Mouse (Mus musculus): ENCODE measurements at regions not wholly inside any gene's neighbourhood (a gene's known extent, or its start where the extent isn't known, plus 50 kb on each side); places are given as distances from the start of the nearest gene placed in this dataset.

DNA sequence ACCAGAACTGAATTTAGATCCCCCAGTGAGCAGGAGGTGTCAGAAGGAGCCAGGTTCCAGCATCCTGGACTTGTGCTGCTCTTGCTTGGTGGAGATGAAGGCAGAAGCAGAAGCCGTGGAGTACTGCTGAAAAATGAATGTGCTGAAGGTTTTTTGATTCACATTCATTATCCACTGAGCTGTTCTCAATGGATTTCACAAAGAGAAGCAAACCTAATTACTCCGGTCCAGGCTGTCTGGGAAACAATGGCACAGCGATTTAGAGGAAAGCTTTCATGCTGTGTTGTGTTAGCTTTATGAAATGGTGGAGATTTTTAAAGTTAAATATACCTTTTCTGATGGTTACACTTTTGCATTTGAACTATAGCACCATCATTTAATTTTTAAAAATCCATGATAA, 535.3 kb upstream of the Adgrl3 start:
- no peak for DNase-seq (ENCODE audit: extremely low spot score, low read depth, low spot score)

DNA sequence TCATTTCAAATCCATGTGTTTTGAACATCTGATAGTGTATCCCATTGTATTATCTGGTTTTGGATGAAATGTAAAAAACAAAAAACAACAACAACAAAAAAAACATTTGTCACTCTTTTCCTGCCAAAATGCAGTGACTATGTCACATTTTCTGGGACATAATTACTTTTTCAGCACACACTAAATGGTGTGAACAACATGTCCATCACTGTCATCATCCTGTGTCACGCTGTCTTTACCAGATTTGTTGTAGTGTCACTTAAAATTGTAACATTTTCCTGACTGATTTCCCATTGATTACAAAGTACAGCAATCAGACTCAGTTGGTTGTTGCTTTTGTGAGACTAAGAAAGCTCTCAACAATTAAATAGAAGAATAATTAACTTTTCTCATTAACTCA, 531.6 kb upstream of the Adgrl3 start:
- no peak for DNase-seq (ENCODE audit: extremely low spot score, low read depth, low spot score)

DNA sequence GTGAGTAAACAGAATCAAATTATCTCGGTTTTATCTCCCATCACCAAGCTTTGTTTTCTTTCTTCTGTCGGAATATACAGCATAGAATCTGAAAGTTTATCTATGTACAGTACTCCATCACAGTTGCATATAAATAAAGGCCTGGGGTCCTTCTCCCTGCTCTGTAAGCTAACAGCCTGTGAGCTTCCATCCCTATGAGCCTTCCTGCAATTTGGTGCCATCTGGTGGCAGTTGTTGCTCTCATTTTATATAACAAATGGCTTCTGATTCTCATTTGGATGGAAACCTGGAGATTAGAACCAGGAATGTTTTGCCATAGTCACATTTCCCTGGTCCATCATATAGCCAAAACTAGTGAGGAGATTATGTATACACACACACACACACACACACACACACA, 511.3 kb upstream of the Adgrl3 start:
- DNase-seq (ENCODE audit: extremely low spot score, low read depth, low spot score) = peak; percentile 31

DNA sequence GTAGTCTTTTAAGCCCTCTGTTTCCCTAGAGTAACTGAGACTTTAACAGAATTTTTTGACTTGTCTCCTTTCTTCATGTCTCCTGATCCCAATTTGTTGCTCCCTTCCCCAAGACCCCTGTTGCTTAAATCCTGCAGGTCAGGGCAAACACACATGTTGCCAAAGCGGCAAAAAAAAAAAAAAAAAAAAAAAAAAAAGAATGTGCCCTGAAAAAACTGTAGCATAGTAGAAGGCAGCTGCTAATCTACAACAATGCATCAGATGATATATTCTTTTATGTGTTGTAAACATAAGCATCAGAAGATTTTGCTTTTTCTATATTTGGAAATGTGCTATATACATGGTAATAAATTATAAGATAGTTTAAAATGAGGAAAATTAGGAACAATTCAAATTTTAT, 479.9 kb upstream of the Adgrl3 start:
- no peak for DNase-seq (ENCODE audit: extremely low spot score, low read depth, low spot score)

DNA sequence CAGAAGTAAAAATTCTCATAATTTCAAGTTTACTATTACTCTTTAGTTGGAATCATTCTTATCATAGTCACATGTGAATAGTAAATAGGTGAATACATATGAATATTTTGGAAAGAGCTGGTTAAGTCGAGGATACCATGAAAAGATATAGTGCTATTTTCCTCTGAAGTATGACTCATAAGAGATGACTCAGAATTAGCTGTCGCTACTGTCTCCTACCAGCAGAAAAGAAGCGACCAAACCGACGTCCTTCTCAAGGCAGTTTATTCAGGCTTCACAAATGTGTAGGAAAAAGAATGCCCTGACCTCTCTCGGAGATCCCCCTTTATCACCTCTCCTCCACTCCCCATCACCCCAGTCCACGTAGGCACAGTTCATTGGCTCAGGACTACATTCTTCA, 468.3 kb upstream of the Adgrl3 start:
- no peak for DNase-seq (ENCODE audit: extremely low spot score, low read depth, low spot score)

DNA sequence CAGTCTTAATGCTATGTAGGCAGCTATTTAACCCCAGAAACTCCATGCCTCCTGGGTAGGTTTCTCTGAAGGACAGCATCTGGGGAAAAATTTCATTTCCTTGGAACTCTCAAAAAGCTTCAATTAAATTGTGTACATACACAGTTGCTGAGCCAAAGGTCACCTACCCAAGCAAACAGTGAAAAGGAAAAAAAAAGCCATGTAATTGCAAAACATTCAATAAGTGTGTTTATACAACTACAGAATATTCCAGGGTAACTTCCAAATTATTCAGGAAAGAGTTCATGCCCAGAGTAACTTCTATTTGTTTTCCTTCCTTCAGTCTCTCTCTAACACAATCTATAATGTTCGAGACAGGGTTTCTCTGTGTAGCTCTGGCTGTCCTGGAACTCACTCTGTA, 441.2 kb upstream of the Adgrl3 start:
- no peak for DNase-seq (ENCODE audit: extremely low spot score, low read depth, low spot score)

DNA sequence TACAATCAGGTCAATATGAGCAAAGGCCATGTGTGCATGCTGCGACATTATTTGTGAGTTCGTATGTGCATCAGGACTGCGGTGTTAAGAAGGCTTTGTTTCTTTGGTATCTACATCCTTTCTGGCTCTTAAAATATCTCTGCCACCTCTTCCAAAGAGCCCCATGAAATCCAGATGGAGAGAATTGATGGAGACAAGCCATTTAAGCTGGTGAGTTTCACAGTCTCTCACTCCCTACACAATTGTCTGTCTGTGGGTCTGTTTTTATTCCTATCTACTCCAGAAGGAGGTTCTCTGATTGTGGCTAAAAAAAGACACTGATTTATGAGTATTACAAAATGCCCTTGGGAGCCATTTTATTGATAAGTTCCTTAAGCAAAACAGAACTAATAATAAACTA, 408.4 kb upstream of the Adgrl3 start:
- no peak for DNase-seq (ENCODE audit: extremely low spot score, low read depth, low spot score)

DNA sequence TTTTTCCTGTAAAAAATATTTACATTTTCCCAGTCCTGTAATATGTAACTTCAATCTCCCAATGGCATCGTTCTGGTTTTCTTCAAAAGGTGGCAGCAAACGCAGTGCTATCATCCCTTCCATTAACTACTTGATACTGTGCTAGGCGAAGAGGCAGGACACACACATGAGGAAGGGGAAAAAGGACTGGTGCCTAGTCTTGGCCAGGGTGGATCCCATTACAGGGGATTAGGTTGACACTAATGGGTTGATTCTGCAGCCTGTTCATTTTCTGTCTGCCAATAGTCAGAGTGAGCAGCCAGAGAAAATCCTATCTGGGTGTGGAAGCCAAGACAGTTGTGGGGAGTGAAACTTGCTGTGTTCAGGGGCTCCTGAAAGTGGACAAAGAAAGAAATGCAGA, 392.7 kb upstream of the Adgrl3 start:
- DNase-seq (ENCODE audit: extremely low spot score, low read depth, low spot score) = no peak

DNA sequence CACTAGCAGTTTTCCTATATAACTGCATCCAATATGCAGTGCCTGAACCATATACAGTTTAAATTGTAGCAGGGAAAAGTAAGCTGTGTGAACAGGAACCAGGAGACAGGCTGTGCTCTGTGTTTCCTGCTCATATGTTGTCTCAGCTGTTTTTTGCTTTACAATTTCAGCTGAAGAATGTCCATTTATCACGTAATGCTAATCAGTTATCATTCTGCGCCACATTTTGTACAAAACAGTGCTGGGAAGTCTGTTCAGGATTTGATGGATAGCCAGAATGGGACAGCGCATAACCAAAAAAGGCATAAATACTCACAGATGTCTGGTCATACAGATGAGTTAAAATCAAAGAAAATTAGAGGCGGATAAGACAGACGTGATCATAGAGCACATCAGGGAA, 360.9 kb upstream of the Adgrl3 start:
- DNase-seq (ENCODE audit: extremely low spot score, low read depth, low spot score) = no peak

DNA sequence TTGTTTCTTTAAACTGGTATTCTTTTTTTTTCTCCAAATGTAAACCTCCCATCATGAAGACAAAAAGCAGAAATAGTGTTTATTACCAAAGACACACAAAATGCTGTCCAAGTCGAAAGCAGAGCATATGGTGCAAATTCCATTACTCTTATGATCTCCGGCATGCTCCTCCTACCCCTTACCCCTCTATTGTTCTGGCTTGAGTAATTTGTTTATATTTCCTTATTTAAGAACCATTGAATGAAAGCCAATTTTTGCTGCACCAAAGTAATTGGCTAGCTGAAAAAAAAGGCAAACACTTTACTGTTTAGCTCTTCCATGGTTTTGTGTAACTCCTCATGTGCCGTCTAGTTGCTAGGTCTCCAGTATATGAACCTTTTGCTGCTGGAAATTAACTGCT, 360.4 kb upstream of the Adgrl3 start:
- no peak for DNase-seq (ENCODE audit: extremely low spot score, low read depth, low spot score)

DNA sequence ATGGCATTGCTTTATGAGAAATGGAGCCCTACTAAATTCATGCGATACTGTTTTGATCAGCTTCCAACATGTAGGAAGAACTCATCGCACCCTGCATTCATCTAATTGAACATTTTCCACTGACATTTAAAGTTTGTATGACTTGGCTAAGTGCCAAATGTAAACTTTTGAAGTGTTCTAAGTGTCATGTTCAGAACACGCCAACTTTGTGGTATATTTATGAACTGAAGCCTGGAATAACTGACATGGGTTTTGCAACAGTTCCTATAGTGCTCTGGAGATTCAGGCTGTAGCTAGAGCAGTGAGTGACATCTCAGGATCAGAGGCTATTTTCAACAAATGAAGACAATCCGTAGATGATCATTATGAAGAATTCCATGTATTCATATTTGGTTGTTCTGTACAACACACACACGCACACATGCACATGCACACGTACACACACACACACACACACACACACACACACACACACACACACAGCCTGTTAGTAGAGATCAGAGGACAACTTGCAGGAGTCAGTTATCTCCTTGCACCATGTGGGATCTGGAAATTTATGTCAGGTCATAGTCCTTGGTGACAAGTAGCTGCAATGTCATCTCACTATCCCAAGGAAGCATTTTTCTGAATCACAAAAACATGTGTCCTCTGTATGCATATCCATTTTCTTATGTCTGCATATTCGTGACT, 349.5 kb upstream of the Adgrl3 start:
- DNase-seq (ENCODE audit: extremely low spot score, low read depth, low spot score) = no peak

DNA sequence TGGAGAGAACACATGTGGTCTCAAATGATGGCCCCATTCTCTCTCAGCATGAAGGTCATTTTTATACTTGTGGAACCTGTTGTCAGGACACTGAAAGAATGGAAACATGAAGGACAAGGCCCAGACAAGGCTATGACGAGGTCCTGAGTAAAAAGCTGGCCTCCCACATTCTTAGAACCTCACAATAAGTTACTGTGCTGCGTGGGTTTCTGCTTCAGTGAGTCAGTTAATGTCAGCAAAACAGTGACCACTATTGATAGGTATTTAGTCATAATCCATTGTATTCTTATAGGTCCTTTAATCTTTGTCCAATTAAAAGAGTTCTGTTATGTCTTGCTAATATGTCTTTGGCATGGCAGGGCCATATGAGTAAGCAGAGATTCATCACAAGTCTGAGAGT, 336.5 kb upstream of the Adgrl3 start:
- no peak for DNase-seq (ENCODE audit: extremely low spot score, low read depth, low spot score)

DNA sequence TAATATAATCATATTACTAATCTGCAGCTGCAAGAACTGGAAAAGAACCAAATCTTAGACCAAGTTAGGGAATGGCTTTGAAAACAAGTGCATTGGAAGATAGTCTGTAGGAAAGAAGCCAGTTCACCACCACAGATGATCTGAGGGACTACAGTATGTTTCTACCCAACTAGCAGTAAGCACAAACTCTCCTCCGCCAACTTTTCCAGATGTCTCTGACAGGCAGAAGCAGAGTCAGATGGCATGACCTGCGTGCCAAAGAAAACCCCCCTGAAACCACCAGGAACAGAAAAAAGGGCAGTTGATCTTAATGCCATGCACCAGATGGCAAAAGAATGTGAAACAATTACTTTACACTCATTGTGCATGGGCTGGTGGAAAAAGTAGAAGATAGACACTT, 319.1 kb upstream of the Adgrl3 start:
- DNase-seq (ENCODE audit: extremely low spot score, low read depth, low spot score) = no peak

DNA sequence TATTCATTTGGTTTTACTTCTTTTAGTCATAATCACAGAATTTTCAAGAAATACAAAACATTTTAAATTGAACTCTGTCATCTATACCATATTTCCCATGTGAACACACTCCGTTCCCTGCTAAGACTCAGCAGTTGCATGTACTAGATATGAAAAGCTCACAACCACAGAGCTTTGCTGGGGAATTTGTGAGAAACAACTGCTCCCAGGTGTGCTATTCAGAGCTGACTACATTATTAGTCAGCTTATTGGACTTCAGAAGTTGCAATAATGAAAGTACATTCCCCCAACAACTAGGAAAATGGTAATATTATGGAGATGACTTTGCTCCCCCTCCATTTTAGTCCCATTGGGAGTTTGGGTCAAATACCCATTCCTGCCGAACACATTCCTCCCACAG, 315.2 kb upstream of the Adgrl3 start:
- no peak for DNase-seq (ENCODE audit: extremely low spot score, low read depth, low spot score)

DNA sequence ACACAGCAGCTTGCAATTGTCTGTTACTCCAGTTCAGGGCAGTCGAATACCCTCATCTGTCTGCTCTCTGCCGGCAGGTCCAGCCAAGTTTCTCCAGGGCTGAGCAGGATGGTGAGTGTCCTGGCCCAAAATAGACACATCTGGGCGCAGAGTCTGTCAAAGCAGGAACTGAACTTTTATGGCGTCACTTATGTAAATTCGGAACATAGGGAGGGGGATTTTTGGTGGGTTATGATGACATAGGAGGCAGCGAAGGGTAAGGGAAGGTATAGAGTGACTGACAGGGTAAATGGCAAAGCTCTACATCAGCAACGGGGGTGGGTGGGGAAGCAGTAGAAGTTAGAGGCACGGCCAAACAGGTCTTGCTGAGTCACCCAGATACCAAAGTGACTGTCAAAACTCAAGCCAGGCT, 313.3 kb upstream of the Adgrl3 start:
- DNase-seq (ENCODE audit: extremely low spot score, low read depth, low spot score) = no peak

All from hindlimb bud, embryonic 11.5 days (tissue).